Mouse (Mus musculus): ENCODE measurements around the gene Fbxw5. TPM values are rescaled to one million over a fixed set of nuclear protein-coding genes. Genes with fewer than 3 reads are reported as not detected.
A peak's percentile ranks its signal among the peaks of the same experiment; 100 is the strongest.
"Not testable (repeated sequence)": the region's sequence is repeated elsewhere in the genome, so short reads cannot be mapped to it uniquely, and the experiment has no call there.

Fbxw5 gene
- total RNA-seq, 2 experiments from 2014 or later, result 77.2 to 77.4 TPM

DNA sequence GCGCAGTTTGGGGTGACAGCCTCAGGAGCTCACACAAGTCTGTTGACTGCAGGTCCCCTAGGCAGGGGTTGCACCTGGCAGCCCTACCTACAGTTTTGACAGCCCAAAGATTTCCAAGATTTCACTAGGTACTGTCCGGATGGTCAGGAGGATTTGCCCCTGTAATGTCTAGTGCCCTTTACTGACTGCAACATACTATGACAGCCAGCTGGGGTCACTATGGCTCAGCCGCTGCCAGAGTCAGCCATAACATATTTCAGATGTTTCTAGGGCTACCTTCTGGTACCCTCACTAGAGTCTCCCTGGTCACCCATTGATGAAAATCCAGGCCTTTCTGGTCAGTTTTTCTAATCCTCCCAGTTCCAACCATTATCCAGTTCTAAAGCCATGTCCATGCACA lies 9.4 kb downstream of the Fbxw5 start:
- DNase-seq, result no peak

DNA sequence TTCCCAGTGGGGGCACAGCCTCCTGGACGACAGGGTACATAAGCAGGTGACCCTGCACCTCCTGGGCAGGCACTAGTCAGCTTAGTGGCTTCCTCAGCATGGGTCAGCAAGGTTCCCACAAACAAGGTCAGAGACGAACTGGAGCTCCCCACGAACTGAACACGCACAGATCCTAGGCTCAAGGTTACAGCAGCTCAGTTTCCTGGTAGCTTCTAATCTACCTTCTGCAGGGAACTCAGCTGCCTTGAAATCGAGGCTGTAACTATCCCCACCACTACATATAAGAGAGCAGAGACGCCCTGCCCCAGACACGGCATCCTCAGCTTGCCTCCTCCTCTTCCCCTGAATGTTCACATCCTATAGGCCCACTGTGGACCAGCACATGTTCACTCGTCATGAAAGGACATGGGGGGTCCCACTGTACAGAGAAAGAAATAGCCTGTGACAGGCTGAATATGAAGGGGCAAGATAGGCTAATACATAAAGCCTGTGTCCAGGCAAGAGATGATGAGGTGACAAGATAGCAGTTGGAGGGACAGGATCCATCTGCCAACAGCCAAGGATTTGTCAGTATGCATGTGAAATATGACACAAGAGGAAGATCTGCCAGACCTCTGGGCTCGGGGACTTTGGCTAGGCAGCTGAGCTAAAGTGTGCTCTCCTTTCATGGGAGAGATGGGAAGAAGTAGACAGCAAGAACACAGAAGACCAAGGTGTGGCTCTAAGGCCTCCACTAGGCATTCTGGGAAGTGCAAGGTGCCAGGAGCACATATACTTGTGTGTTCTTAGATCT lies 26.2 kb downstream of the Fbxw5 start:
- DNase-seq, result no peak

DNA sequence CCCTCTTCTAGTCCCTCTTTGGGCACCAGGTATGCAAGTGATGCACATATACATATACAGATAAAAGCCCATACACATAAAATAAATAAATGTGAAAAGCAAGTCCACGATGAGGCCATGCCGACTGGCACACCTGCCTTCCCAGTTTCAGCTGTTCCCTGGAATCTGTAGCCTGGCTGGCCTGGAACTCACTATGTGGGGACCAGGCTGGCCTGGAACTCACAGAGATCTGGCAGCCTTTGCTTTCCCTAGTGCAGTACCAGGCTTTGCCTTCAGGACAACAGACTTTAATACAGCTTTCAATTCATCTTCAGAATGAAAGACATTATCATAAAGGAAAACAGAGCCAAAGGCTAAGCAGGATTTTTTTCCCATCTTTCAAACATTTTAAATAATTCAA lies 33.2 kb downstream of the Fbxw5 start:
- DNase-seq, result no peak

DNA sequence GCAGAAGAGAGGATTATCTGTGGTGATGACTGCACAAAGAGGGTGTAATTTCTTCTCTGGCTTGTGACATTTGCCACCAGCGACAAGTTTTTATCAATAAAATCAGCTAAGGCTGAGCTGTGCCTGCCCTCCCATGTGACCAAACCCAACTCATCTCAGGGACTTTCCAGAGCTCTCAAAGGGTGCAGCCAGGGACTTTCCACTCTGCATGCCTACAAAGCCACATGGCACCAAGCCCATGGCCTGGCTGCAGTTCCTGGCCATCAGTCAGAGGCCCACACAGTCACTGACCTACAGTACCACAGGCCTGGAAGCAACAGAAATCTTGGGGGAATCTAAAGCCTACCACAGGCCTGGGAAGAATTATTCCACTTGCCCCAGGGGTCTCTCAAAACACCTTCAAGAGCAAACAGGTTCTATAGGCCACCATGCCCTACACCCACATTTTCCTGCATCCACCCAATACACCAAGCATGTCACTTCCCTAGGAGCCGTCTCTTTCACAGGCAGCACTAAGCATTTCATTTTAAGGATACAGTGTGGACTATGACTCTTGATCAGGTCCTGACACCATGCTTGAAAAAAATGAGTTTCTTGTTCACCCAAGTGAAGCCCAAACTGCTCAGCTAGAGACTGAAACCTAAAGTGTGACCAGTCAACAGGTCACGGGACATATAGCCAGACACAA lies 33.8 kb downstream of the Fbxw5 start:
- DNase-seq, result peak; percentile 86

DNA sequence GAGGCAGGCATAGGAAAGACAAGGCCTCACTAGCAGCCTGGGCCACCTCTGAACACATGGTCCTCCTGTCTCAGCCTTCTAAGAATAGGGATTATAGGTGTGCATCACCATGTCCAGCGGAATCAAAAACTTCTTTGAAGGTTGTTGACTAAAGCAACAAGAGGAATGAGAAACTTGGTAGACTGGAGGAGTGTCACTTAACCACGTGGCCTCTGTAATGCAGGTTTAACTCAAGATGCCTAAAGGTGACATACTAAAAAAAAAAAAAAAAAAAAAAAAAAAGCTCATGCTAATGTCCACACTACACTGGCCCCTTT lies 34.3 kb downstream of the Fbxw5 start:
- DNase-seq, result no peak

DNA sequence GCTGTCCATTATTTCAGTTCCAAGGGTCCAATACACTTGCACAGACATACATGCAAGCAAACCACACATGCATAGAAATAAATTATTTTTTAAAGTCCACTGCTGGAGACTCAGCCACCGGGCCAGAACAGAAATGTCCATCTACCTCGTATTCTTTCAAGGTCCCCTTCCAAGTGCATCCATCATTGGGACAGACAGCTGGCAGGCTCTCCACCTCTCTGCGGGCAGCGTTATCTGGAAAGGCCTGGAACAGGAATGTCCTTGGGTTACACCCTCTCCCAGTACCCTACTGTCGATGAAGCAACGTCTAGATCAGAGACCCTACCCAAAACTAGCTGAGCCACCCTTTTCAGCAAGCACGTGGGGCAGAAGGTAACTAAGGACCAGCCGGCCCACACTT lies 36.0 kb downstream of the Fbxw5 start:
- peak; percentile 38 for DNase-seq

GRCm38 (mm10) chr2:25540541-25540948 lies 40.0 kb downstream of the Fbxw5 start:
- DNase-seq, result no peak

GRCm38 (mm10) chr2:25541644-25542367 lies 41.3 kb downstream of the Fbxw5 start:
- DNase-seq, result no peak

DNA sequence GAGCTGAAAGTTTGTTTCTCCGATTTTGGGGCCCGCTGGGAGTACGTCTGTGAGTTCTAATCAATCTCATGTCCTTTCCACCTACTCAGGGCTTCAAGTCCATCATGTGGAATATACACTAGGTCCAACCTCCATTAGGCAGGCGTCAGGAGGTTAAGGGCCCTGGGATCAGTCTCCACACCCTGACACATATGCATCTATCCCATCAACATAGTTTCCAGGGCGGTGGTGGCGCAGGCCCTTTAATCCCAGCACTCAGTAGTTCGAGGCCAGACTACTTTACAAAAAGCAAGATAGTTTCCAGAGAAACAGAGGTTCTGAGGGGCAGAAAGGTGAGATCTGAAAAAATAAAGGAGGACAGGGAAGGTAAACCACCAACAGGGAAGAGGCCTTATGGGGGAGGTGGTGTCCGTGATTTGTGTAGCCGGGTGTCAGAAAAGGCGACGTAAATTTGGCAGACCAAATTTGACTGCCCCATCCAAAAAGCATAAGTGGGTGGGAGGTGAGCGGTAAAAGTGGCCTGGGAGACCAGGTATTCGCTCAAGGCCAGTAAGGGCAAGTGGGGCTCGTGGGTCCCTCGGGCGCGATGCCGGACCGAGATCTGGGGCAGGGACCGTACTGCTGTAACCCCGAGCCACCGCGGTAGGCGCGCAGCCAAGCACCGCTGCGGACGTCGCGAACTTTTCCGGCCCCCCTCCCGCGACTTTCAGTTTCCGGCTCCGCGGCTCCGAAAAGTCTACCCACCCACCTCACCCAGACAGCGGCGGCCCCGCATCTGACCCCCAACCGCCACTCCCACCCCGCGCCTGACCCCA lies 45.7 kb downstream of the Fbxw5 start:
- no peak for DNase-seq

- DNase-seq, result peak; percentile 99
Measured at GRCm38 (mm10) chr2:25546811-25547491, 46.4 kb downstream of the Fbxw5 start, which contains the start of gene Traf2. Gene Traf2, minus strand, starts transcription at chr2:25546940.

- DNase-seq, result peak; percentile 47
Measured at GRCm38 (mm10) chr2:25549021-25549991, 48.8 kb downstream of the Fbxw5 start.

DNA sequence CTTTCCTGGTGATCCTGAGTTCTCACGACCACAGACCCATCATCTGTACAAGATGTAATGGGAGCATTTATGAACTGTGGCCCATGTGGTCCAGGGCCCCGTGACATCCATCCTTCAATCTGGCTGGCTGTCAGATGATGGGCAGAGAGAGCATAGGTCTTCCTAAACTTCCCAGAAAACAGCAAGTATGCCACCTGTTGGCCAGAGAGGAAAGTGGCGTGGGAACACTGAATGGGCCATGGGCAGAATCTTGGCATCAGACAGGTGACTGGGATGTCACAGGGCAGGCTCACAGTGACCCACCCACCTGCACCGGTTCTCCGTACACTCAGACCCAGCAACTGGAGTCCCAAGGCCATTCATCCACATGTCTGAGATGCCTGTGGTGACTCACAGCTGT lies 50.6 kb downstream of the Fbxw5 start:
- no peak for DNase-seq

- DNase-seq, result not testable (repeated sequence)
Measured at GRCm38 (mm10) chr2:25553171-25553786, 52.7 kb downstream of the Fbxw5 start.

Other genes with a start within 250 kb of the Fbxw5 start
- gene Tmem203, start 245.3 kb upstream of the Fbxw5 start, total RNA-seq (2021), result 10 to 100 TPM; 10.3 to 11.3 TPM
- 1 to 10 TPM; 2.1 to 2.9 TPM for gene Tprn, start 238.1 kb upstream of the Fbxw5 start, total RNA-seq (2021)
- 10 to 100 TPM; 31.6 to 33.0 TPM for gene Ssna1, start 228.3 kb upstream of the Fbxw5 start, total RNA-seq (2021)
- 10 to 100 TPM; 27.0 to 27.3 TPM for gene Anapc2, start 228.3 kb upstream of the Fbxw5 start, total RNA-seq (2021)
- not detected for gene Tmem210, start 212.6 kb upstream of the Fbxw5 start, total RNA-seq (2021)
- gene Lrrc26, start 210.8 kb upstream of the Fbxw5 start, total RNA-seq (2021), result not detected
- gene Grin1, start 181.6 kb upstream of the Fbxw5 start, total RNA-seq (2021), result under 1 TPM in 1 of 2 experiments, not detected in 1; 0.08 TPM
- 10 to 100 TPM; 11.9 to 15.4 TPM for gene Man1b1, start 168.4 kb upstream of the Fbxw5 start, total RNA-seq (2021)
- 10 to 100 TPM; 10.1 to 10.4 TPM for gene Dpp7, start 144.4 kb upstream of the Fbxw5 start, total RNA-seq (2021)
- 1 to 10 TPM; 2.8 to 4.6 TPM for gene Uap1l1, start 135.1 kb upstream of the Fbxw5 start, total RNA-seq (2021)
- gene Sapcd2, start 128.4 kb upstream of the Fbxw5 start, total RNA-seq (2021), result under 1 TPM; 0.19 to 0.33 TPM
- gene Entpd2, start 104.9 kb upstream of the Fbxw5 start, total RNA-seq (2021), result 1 to 10 TPM; 9.1 to 9.4 TPM
- 10 to 100 TPM; 15.0 to 25.1 TPM for gene Npdc1, start 101.4 kb upstream of the Fbxw5 start, total RNA-seq (2021)
- gene Fut7, start 77.5 kb upstream of the Fbxw5 start, total RNA-seq (2021), result not detected
- gene Abca2, start 72.0 kb upstream of the Fbxw5 start, total RNA-seq (2021), result 10 to 100 TPM; 12.5 to 16.2 TPM
- gene Clic3, start 43.9 kb upstream of the Fbxw5 start, total RNA-seq (2021), result under 1 TPM; 0.35 to 0.64 TPM
- gene Paxx, start 39.7 kb upstream of the Fbxw5 start, total RNA-seq (2021), result 10 to 100 TPM; 13.7 to 16.2 TPM
- not detected for gene Ptgds, start 30.7 kb upstream of the Fbxw5 start, total RNA-seq (2021)
- not detected for gene Lcn12, start 6.8 kb upstream of the Fbxw5 start, total RNA-seq (2021)
- gene C8g, start 969 bp downstream of the Fbxw5 start, total RNA-seq (2021), result 1 to 10 TPM in 1 of 2 experiments, under 1 TPM in 1; 0.86 to 1.3 TPM
- 10 to 100 TPM; 10.5 to 10.9 TPM for gene Traf2, start 46.2 kb downstream of the Fbxw5 start, total RNA-seq (2021)
- 100 to 1,000 TPM; 142 to 162 TPM for gene Edf1, start 57.1 kb downstream of the Fbxw5 start, total RNA-seq (2021)
- 1 to 10 TPM; 1.7 to 3.2 TPM for gene Mamdc4, start 74.1 kb downstream of the Fbxw5 start, total RNA-seq (2021)
- 10 to 100 TPM; 50.1 to 53.7 TPM for gene Phpt1, start 74.5 kb downstream of the Fbxw5 start, total RNA-seq (2021)
- gene Ajm1, start 81.0 kb downstream of the Fbxw5 start, total RNA-seq (2021), result not detected
- 10 to 100 TPM; 63.5 to 67.8 TPM for gene Rabl6, start 107.8 kb downstream of the Fbxw5 start, total RNA-seq (2021)
- not detected for gene Ccdc183, start 116.9 kb downstream of the Fbxw5 start, total RNA-seq (2021)
- 10 to 100 TPM; 15.2 to 16.4 TPM for gene Tmem141, start 121.3 kb downstream of the Fbxw5 start, total RNA-seq (2021)
- gene Fcna, start 127.3 kb downstream of the Fbxw5 start, total RNA-seq (2021), result 1 to 10 TPM; 3.9 to 8.5 TPM
- gene Lcn8, start 152.4 kb downstream of the Fbxw5 start, total RNA-seq (2021), result 10 to 100 TPM in 1 of 2 experiments, 1 to 10 TPM in 1; 5.7 to 20.3 TPM
- gene Lcn5, start 157.2 kb downstream of the Fbxw5 start, total RNA-seq (2021), result not detected
- gene Lcn6, start 176.0 kb downstream of the Fbxw5 start, total RNA-seq (2021), result not detected
- not detected for gene Lcn10, start 182.0 kb downstream of the Fbxw5 start, total RNA-seq (2021)
- gene Obp2a, start 199.3 kb downstream of the Fbxw5 start, total RNA-seq (2021), result not detected
- 10 to 100 TPM in 1 of 2 experiments, 1 to 10 TPM in 1; 8.4 to 11.2 TPM for gene Bmyc, start 206.0 kb downstream of the Fbxw5 start, total RNA-seq (2021)
- not detected for gene Obp2b, start 236.3 kb downstream of the Fbxw5 start, total RNA-seq (2021)

All from gastrocnemius, postnatal 25 days (tissue).